ENCODE assay signal across 21 mouse cellular contexts in genomic region chr10:20636381-20636780, GRCm38 (mm10).
DNase-seq lines count a peak whose midpoint lies in the region; ATAC-seq lines count a peak whose summit lies in the region.
"Had no signal": no experiment of that assay in that cellular context is flagged by ENCODE, and none has a peak within 500 bp of the region (broad histone marks: within the 10 kb centered on the region; RNA-seq: fewer than 3 reads in every experiment).

No protein-coding gene starts in this region.

- WGBS in limb, embryonic 12.5 days, result 50% methylated on average over 8 of the region's 8 CpGs
- WGBS in limb, embryonic 10.5 days, result 88% methylated on average over 8 of the region's 8 CpGs
- 23% methylated on average over 8 of the region's 8 CpGs for WGBS in embryonic facial prominence, embryonic 13.5 days
- WGBS in limb, embryonic 13.5 days, result 34% methylated on average over 8 of the region's 8 CpGs
- 79% methylated on average over 8 of the region's 8 CpGs for WGBS in midbrain, embryonic 11.5 days

- H3K4me2 ChIP-seq in limb, embryonic 12.5 days, result no peak overlapping the region
- peak overlapping the region; percentile 39 for H3K4me2 ChIP-seq in embryonic facial prominence, embryonic 13.5 days
- H3K4me2 ChIP-seq in limb, embryonic 13.5 days (replicated peaks), result 0 out of 2 replicates have a peak overlapping the region, but pooled peaks have one; percentile 11
- H3K4me2 ChIP-seq in midbrain, embryonic 11.5 days, result no peak overlapping the region
- H3K4me2 ChIP-seq: forebrain, embryonic 13.5 days; heart, embryonic 11.5 days; heart, embryonic 15.5 days; hindbrain, embryonic 14.5 days had no signal

- no peak overlapping the region for H3K4me3 ChIP-seq in limb, embryonic 12.5 days (replicated peaks)
- H3K4me3 ChIP-seq in limb, embryonic 10.5 days, result no peak overlapping the region
- H3K4me3 ChIP-seq in embryonic facial prominence, embryonic 13.5 days, result no peak overlapping the region
- H3K4me3 ChIP-seq in limb, embryonic 13.5 days, result no peak overlapping the region
- H3K4me3 ChIP-seq in midbrain, embryonic 11.5 days (ENCODE audit: low read depth, low read length), result no peak overlapping the region
- H3K4me3 ChIP-seq: forebrain, embryonic 13.5 days; heart, adult 2 months; heart, embryonic 15.5 days; hindbrain, embryonic 10.5 days had no signal

- H3K36me3 ChIP-seq in limb, embryonic 12.5 days, result no peaks in the 10 kb centered on the region
- H3K36me3 ChIP-seq in limb, embryonic 10.5 days, result no peaks in the 10 kb centered on the region
- peaks cover 8% of the 10 kb centered on the region; the same call in 1 of the 2 replicates for H3K36me3 ChIP-seq in embryonic facial prominence, embryonic 13.5 days
- no peaks in the 10 kb centered on the region for H3K36me3 ChIP-seq in limb, embryonic 13.5 days
- no peaks in the 10 kb centered on the region for H3K36me3 ChIP-seq in midbrain, embryonic 11.5 days (ENCODE audit: control insufficient read depth, insufficient read depth, low read length)
- H3K36me3 ChIP-seq: heart, embryonic 15.5 days; hindbrain, embryonic 10.5 days had no signal

- H3K27me3 ChIP-seq in limb, embryonic 12.5 days, result no peaks in the 10 kb centered on the region
- no peaks in the 10 kb centered on the region for H3K27me3 ChIP-seq in limb, embryonic 10.5 days (ENCODE audit: low read depth, poor library complexity, severe bottlenecking)
- H3K27me3 ChIP-seq in embryonic facial prominence, embryonic 13.5 days, result no peaks in the 10 kb centered on the region
- no peaks in the 10 kb centered on the region for H3K27me3 ChIP-seq in limb, embryonic 13.5 days
- no peaks in the 10 kb centered on the region for H3K27me3 ChIP-seq in midbrain, embryonic 11.5 days (ENCODE audit: control insufficient read depth, insufficient read depth, low read length)
- H3K27me3 ChIP-seq: CH12.LX; forebrain, embryonic 13.5 days; heart, embryonic 15.5 days had no signal

- no peak overlapping the region for H3K9ac ChIP-seq in limb, embryonic 12.5 days (replicated peaks)
- no peak overlapping the region for H3K9ac ChIP-seq in embryonic facial prominence, embryonic 13.5 days
- no peak overlapping the region for H3K9ac ChIP-seq in limb, embryonic 13.5 days
- no peak overlapping the region for H3K9ac ChIP-seq in midbrain, embryonic 11.5 days (ENCODE audit: low read length)
- H3K9ac ChIP-seq: forebrain, embryonic 13.5 days; forebrain, postnatal 0 days; heart, embryonic 15.5 days; hindbrain, embryonic 14.5 days had no signal

- no peak for ATAC-seq in limb, embryonic 12.5 days (ENCODE audit: insufficient number of reproducible peaks, insufficient read depth, low FRiP score, low TSS enrichment, low read depth)
- no peak for ATAC-seq in embryonic facial prominence, embryonic 13.5 days (ENCODE audit: insufficient number of reproducible peaks, insufficient read depth, low FRiP score, low TSS enrichment, low read depth)
- 0 out of 2 replicates have a peak, but pooled peaks have one; percentile 33 for ATAC-seq in limb, embryonic 13.5 days (ENCODE audit: low FRiP score, low read depth)
- no peak for ATAC-seq in midbrain, embryonic 11.5 days (ENCODE audit: low FRiP score)
- ATAC-seq: activated CD4-positive, CD25-positive, alpha-beta regulatory T cell, adult 4 months; forebrain, embryonic 13.5 days; forebrain, postnatal 0 days; Patski had no signal

- no peak for DNase-seq in limb, embryonic 10.5 days (ENCODE audit: low spot score)
- no peak for DNase-seq in frontal cortex, adult 2 months (ENCODE audit: extremely low spot score in 1 of 2, low spot score in 1 of 2)
- no peak for DNase-seq in B cell, adult 2 months
- DNase-seq in midbrain, embryonic 11.5 days (ENCODE audit: low spot score, missing footprints), result no peak
- DNase-seq: adrenal gland, postnatal 14 days; cerebellum, adult 11-12 months; cerebellum, adult 9-10 months; cerebellum, postnatal 25 days; forebrain, postnatal 0 days; heart, adult 2 months had no signal

- peaks cover 7% of the 10 kb centered on the region; the same call in 1 of the 2 replicates for H3K9me3 ChIP-seq in limb, embryonic 12.5 days
- no peaks in the 10 kb centered on the region for H3K9me3 ChIP-seq in limb, embryonic 10.5 days (replicated peaks)
- 0 out of 2 replicates have a peak, but pooled peaks cover 6% of the 10 kb centered on the region for H3K9me3 ChIP-seq in embryonic facial prominence, embryonic 13.5 days
- H3K9me3 ChIP-seq in limb, embryonic 13.5 days, result no peaks in the 10 kb centered on the region
- no peaks in the 10 kb centered on the region for H3K9me3 ChIP-seq in midbrain, embryonic 11.5 days (ENCODE audit: control insufficient read depth, low read length)
- H3K9me3 ChIP-seq: forebrain, embryonic 13.5 days; heart, embryonic 15.5 days; hindbrain, embryonic 10.5 days had no signal

- H3K4me1 ChIP-seq in limb, embryonic 12.5 days (replicated peaks), result peaks cover 32% of the 10 kb centered on the region
- H3K4me1 ChIP-seq in limb, embryonic 10.5 days, result peaks cover 18% of the 10 kb centered on the region
- peaks cover 28% of the 10 kb centered on the region for H3K4me1 ChIP-seq in embryonic facial prominence, embryonic 13.5 days
- peaks cover 35% of the 10 kb centered on the region for H3K4me1 ChIP-seq in limb, embryonic 13.5 days
- H3K4me1 ChIP-seq in midbrain, embryonic 11.5 days (ENCODE audit: control insufficient read depth, insufficient read depth, low read length), result no peaks in the 10 kb centered on the region
- H3K4me1 ChIP-seq: forebrain, embryonic 13.5 days; heart, embryonic 15.5 days; hindbrain, embryonic 10.5 days had no signal

- peak overlapping the region; percentile 71 for H3K27ac ChIP-seq in limb, embryonic 12.5 days
- no peak overlapping the region for H3K27ac ChIP-seq in limb, embryonic 10.5 days
- peak overlapping the region; percentile 80 for H3K27ac ChIP-seq in embryonic facial prominence, embryonic 13.5 days
- peak overlapping the region; percentile 10; the same call in 1 of the 2 replicates for H3K27ac ChIP-seq in limb, embryonic 13.5 days
- no peak overlapping the region for H3K27ac ChIP-seq in midbrain, embryonic 11.5 days (ENCODE audit: low read depth, low read length)
- H3K27ac ChIP-seq: forebrain, embryonic 13.5 days; heart, adult 2 months; heart, embryonic 15.5 days; hindbrain, embryonic 10.5 days; hindbrain, embryonic 14.5 days had no signal

Comparison
In these comparisons a context has a peak if more than half of its experiments do, and no peak if none do; other contexts are left out.
1. H3K27ac ChIP-seq: peak in limb, embryonic 12.5 days (single experiment), embryonic facial prominence, embryonic 13.5 days (single experiment) and limb, embryonic 13.5 days (single experiment); none in limb, embryonic 10.5 days (single experiment) and midbrain, embryonic 11.5 days (single experiment).
2. H3K4me2 ChIP-seq: peak in embryonic facial prominence, embryonic 13.5 days (single experiment) and limb, embryonic 13.5 days (single experiment); none in limb, embryonic 12.5 days (single experiment) and midbrain, embryonic 11.5 days (single experiment).